Mouse (Mus musculus): ENCODE data around the gene Mtmr12. TPM values are rescaled to one million over a fixed set of nuclear protein-coding genes. Genes with fewer than 3 reads are reported as not detected.

The Mtmr12 gene
- total and polyA plus RNA-seq, 3 experiments: 7.4 to 9.2 (median 8.8) TPM

DNA sequence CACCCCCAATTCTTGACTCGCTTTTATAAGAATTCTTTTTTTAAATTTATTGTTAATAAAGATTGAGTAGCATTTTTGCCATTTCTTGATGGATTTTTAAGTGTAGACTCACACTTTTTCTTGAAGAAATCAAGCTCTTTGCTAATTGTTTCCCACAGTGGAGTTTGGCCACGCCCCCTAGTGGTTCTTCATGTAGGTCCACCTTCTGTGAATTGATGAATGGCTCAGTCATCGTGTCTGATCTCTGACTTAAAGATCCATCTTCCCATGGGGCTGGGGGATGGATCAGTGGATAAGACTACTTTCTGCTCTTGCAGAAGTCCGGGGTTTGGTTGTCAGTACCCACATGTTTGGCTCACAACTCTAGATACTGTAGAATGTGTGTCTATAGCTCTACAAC, 43.5 kb downstream of the Mtmr12 start:
- no peak for DNase-seq
- TF ChIP-seq POLR2A (IDR thresholded peaks at IDR 0.05; ENCODE audit: insufficient read depth, low read depth, low read length) (no peak), CTCF (IDR thresholded peaks at IDR 0.05) (peak; percentile 82)
- intact Hi-C loops (cut with DNase I): loop anchor here (1.0 to 2.0 kb wide), 2 partner anchors 43 to 52 kb away; partner anchors contain the start of gene Mtmr12
- 61% methylated on average over 4 of the region's 4 CpGs for WGBS
- Histone ChIP-seq H3K4me3 (no peak overlapping the region), H3K9ac (ENCODE audit: low read depth, low read length) (no peak overlapping the region), H3K27me3 (ENCODE audit: control insufficient read depth, insufficient read depth, low read length) (no peaks in the 10 kb centered on the region), H3K4me1 (ENCODE audit: control insufficient read depth, insufficient read depth, low read length) (peaks cover 16% of the 10 kb centered on the region), H3K79me2 (replicated peaks; ENCODE audit: control insufficient read depth, insufficient read depth, low read length) (no peaks in the 10 kb centered on the region), H3K36me3 (ENCODE audit: control insufficient read depth, insufficient read depth, low read length) (peaks cover 2% of the 10 kb centered on the region), H3K27ac (no peak overlapping the region)

DNA sequence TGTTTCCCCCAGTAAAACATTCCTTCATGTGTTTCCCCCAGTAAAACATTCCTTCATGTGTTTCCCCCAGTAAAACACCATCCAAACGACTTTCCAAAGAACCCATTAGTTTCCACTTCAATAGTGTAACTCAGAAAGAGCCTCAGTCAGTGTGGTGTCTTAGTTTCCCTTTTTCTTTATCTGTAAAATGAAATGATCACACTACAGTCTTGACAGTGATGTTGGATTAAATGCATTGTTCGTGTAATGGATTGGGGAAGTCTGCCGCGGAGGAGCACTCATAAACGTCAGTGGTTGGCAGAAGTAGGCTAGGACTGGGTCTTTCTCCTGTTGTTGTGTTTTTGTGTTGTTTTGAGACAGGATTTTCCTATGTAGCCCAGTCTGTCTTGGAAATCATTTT, 45.5 kb downstream of the Mtmr12 start:
- Histone ChIP-seq H3K4me3 (no peak overlapping the region), H3K27me3 (ENCODE audit: control insufficient read depth, insufficient read depth, low read length) (no peaks in the 10 kb centered on the region), H3K36me3 (ENCODE audit: control insufficient read depth, insufficient read depth, low read length) (no peaks in the 10 kb centered on the region), H3K79me2 (replicated peaks; ENCODE audit: control insufficient read depth, insufficient read depth, low read length) (no peaks in the 10 kb centered on the region), H3K4me1 (ENCODE audit: control insufficient read depth, insufficient read depth, low read length) (peaks cover 8% of the 10 kb centered on the region), H3K27ac (no peak overlapping the region), H3K9ac (ENCODE audit: low read depth, low read length) (no peak overlapping the region)
- TF ChIP-seq CTCF (IDR thresholded peaks at IDR 0.05) (no peak), EP300 (IDR thresholded peaks at IDR 0.05; ENCODE audit: insufficient read depth, low read depth, low read length) (no peak), POLR2A (IDR thresholded peaks at IDR 0.05; ENCODE audit: insufficient read depth, low read depth, low read length) (no peak)
- DNase-seq: no peak
- intact Hi-C loops (cut with DNase I): no loop called here
- 86% methylated on average over 5 of the region's 5 CpGs for WGBS

DNA sequence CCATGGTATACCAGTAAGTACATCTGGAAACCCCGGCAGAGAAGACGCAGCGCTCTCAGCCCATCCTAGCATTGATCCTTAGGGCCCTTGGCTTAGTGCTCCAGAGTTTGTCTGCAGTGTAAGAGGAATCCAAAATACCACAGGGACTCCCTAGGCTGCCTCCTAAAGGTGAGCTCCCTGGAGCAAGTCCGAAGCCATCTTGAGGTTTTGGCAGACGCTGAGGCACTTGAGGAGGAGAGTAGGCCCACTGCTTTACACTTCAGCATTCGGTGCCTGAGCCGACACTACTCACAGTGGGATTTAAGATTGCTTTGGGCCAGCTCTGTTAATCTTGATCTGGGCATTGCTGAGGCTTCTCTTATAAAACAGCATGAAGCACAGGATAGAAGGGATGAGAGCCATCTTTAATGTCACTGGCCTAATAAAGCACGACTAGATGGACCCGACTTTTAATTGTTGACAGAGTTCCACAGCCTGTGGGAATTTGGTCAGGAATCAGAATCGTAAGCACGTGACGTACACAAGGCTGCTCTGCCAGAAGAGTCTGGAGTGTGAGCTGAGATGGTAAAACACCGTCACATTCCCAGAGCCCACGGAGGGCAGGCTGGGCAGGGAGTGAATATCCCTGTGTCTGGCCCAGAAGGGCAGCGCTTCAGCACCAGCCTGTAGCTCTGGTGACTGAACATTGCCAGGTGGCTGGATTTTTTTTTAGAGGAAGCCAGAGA, 46.8 kb downstream of the Mtmr12 start:
- no peak overlapping the region for H3K27ac ChIP-seq
- no peak overlapping the region for H3K4me3 ChIP-seq
- H3K27me3 ChIP-seq (ENCODE audit: control insufficient read depth, insufficient read depth, low read length): no peaks in the 10 kb centered on the region
- no peaks in the 10 kb centered on the region for H3K36me3 ChIP-seq (ENCODE audit: control insufficient read depth, insufficient read depth, low read length)
- DNase-seq: no peak
- intact Hi-C loops (cut with DNase I): no loop called here
- 92% methylated on average over 15 of the region's 15 CpGs for WGBS
- peaks cover 2% of the 10 kb centered on the region for H3K4me1 ChIP-seq (ENCODE audit: control insufficient read depth, insufficient read depth, low read length)
- no peak overlapping the region for H3K9ac ChIP-seq (ENCODE audit: low read depth, low read length)
- H3K79me2 ChIP-seq (replicated peaks; ENCODE audit: control insufficient read depth, insufficient read depth, low read length): no peaks in the 10 kb centered on the region
- TF ChIP-seq POLR2A (IDR thresholded peaks at IDR 0.05; ENCODE audit: insufficient read depth, low read depth, low read length) (no peak), CTCF (IDR thresholded peaks at IDR 0.05) (no peak), EP300 (IDR thresholded peaks at IDR 0.05; ENCODE audit: insufficient read depth, low read depth, low read length) (no peak)

DNA sequence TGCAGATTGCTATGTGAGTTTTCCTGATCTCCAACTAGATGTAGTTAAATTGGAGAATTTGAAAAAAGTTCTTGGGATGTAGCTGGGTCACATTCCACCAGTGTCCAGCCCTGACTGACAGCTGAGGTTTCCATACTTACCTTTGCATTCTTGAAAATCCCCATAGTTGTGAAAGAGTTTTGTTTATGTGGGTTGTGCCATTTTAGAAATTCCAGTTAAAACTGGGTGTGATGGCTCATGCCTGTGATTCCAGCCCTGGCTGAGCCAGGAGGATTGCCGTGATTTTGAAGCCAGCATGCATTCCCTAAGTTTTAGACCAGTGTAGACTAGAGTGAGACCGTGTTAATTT, 47.3 kb downstream of the Mtmr12 start:
- no peak overlapping the region for H3K4me3 ChIP-seq
- WGBS: 94% methylated on average over 2 of the region's 2 CpGs
- no peaks in the 10 kb centered on the region for H3K79me2 ChIP-seq (replicated peaks; ENCODE audit: control insufficient read depth, insufficient read depth, low read length)
- H3K27me3 ChIP-seq (ENCODE audit: control insufficient read depth, insufficient read depth, low read length): no peaks in the 10 kb centered on the region
- DNase-seq: no peak
- no peak overlapping the region for H3K9ac ChIP-seq (ENCODE audit: low read depth, low read length)
- H3K4me1 ChIP-seq (ENCODE audit: control insufficient read depth, insufficient read depth, low read length): no peaks in the 10 kb centered on the region
- intact Hi-C loops (cut with DNase I): no loop called here
- no peaks in the 10 kb centered on the region for H3K36me3 ChIP-seq (ENCODE audit: control insufficient read depth, insufficient read depth, low read length)
- H3K27ac ChIP-seq: no peak overlapping the region
- no peak for TF ChIP-seq POLR2A (IDR thresholded peaks at IDR 0.05; ENCODE audit: insufficient read depth, low read depth, low read length)
- TF ChIP-seq CTCF (IDR thresholded peaks at IDR 0.05): no peak
- TF ChIP-seq EP300 (IDR thresholded peaks at IDR 0.05; ENCODE audit: insufficient read depth, low read depth, low read length): no peak

DNA sequence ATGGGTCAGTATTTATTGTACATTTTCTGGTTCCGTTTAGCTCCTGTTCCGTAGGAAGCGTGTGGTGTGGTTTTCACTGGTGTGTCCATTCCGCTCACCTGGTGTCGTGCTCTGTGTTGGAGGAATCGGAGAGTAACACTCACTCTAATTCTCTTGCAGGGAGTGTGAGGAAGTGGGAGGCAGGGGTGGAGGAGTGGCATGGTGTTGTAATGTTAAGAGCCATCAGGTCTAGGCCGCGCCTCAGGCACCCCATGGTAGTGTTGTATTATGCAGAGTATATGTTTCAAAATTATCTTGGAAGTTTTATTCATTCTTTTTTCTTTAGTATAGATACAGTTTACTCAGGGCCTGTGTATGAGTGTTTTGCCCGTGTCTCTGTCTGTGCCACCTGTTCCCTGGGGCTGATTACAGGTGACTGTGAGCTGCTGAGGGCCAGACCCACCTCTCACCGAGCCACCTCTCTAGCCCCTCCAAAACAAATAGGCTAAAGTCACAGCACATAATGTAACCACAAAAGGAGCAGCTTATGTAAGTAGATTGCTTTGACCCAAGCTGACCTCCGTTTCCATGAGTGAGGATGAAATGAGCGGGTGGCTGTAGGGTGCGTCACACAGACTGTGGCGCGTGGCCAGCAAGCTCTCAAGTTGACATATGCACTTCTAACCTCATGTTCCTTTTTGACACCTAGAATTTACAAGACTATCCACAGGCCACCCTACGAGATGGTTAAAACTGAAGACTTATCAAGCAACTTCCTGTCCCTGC, 53.1 kb downstream of the Mtmr12 start:
- no peak overlapping the region for H3K4me3 ChIP-seq
- H3K27me3 ChIP-seq (ENCODE audit: control insufficient read depth, insufficient read depth, low read length): no peaks in the 10 kb centered on the region
- 89% methylated on average over 16 of the region's 16 CpGs for WGBS
- intact Hi-C loops (cut with DNase I): no loop called here
- H3K9ac ChIP-seq (ENCODE audit: low read depth, low read length): no peak overlapping the region
- H3K27ac ChIP-seq: no peak overlapping the region
- H3K36me3 ChIP-seq (ENCODE audit: control insufficient read depth, insufficient read depth, low read length): no peaks in the 10 kb centered on the region
- no peaks in the 10 kb centered on the region for H3K4me1 ChIP-seq (ENCODE audit: control insufficient read depth, insufficient read depth, low read length)
- no peaks in the 10 kb centered on the region for H3K79me2 ChIP-seq (replicated peaks; ENCODE audit: control insufficient read depth, insufficient read depth, low read length)
- DNase-seq: no peak
- TF ChIP-seq POLR2A (IDR thresholded peaks at IDR 0.05; ENCODE audit: insufficient read depth, low read depth, low read length) (no peak), EP300 (IDR thresholded peaks at IDR 0.05; ENCODE audit: insufficient read depth, low read depth, low read length) (no peak), CTCF (IDR thresholded peaks at IDR 0.05) (no peak)

DNA sequence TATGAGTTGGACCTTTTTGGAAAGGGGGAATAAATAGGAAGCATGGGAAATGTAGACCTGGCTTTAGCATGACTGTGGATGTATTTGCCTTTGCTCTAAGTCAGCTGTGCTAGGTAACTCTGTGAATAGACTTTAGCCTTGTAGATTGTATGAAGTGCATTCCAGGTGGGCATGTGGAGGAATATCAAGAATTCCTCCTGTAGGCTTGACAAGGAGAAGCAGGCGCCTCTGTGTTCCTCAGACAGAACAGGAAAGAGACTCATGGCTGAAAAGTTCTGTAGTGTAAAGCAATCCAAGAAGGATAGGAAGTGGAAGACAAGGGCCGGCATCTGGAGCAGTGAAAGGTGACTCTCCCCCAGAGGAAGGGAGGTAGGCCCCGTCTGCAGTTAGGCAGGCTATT, 58.2 kb downstream of the Mtmr12 start:
- Histone ChIP-seq H3K4me3 (no peak overlapping the region), H3K9ac (ENCODE audit: low read depth, low read length) (no peak overlapping the region), H3K27ac (no peak overlapping the region), H3K4me1 (ENCODE audit: control insufficient read depth, insufficient read depth, low read length) (no peaks in the 10 kb centered on the region), H3K27me3 (ENCODE audit: control insufficient read depth, insufficient read depth, low read length) (no peaks in the 10 kb centered on the region), H3K36me3 (ENCODE audit: control insufficient read depth, insufficient read depth, low read length) (no peaks in the 10 kb centered on the region), H3K79me2 (replicated peaks; ENCODE audit: control insufficient read depth, insufficient read depth, low read length) (no peaks in the 10 kb centered on the region)
- TF ChIP-seq CTCF (IDR thresholded peaks at IDR 0.05) (no peak), EP300 (IDR thresholded peaks at IDR 0.05; ENCODE audit: insufficient read depth, low read depth, low read length) (no peak), POLR2A (IDR thresholded peaks at IDR 0.05; ENCODE audit: insufficient read depth, low read depth, low read length) (no peak)
- no peak for DNase-seq
- intact Hi-C loops (cut with DNase I): no loop called here
- 56% methylated on average over 3 of the region's 3 CpGs for WGBS
